Mouse (Mus musculus) WW6 (cell line): ENCODE data around the gene E330021D16Rik.
"Not testable (repeated sequence)": the region's sequence is repeated elsewhere in the genome, so short reads cannot be mapped to it uniquely, and the experiment has no call there.

ENCODE experiments used
- DNase-seq: peaks from one replicate; pipeline ENCODE4 v3.0.0-alpha.2; 2013; ENCODE audit warnings: low read depth, low spot score

The E330021D16Rik gene

GRCm38 (mm10) chr6:136415133-136415775, at the start of gene E330021D16Rik:
Gene E330021D16Rik (minus strand): TSS chr6:136415569.
- DNase-seq = no peak

GRCm38 (mm10) chr6:136465021-136465420, 49.7 kb upstream of the E330021D16Rik start:
- no peak for DNase-seq

- DNase-seq = no peak
Measured at GRCm38 (mm10) chr6:136464121-136464621, 48.8 kb upstream of the E330021D16Rik start.

GRCm38 (mm10) chr6:136463491-136463890, 48.1 kb upstream of the E330021D16Rik start:
- no peak for DNase-seq

- DNase-seq = no peak
Measured at GRCm38 (mm10) chr6:136459156-136459555, 43.8 kb upstream of the E330021D16Rik start.

GRCm38 (mm10) chr6:136456302-136456701, 40.9 kb upstream of the E330021D16Rik start:
- no peak for DNase-seq

- DNase-seq = no peak
Measured at GRCm38 (mm10) chr6:136455696-136456095, 40.3 kb upstream of the E330021D16Rik start.

GRCm38 (mm10) chr6:136452623-136453022, 37.3 kb upstream of the E330021D16Rik start:
- no peak for DNase-seq

GRCm38 (mm10) chr6:136450863-136451262, 35.5 kb upstream of the E330021D16Rik start:
- DNase-seq = no peak

- DNase-seq = no peak
Measured at GRCm38 (mm10) chr6:136449930-136450329, 34.6 kb upstream of the E330021D16Rik start.

- no peak for DNase-seq
Measured at GRCm38 (mm10) chr6:136449270-136449692, 33.9 kb upstream of the E330021D16Rik start.

- not testable (repeated sequence) for DNase-seq
Measured at GRCm38 (mm10) chr6:136439205-136439604, 23.8 kb upstream of the E330021D16Rik start.

GRCm38 (mm10) chr6:136436151-136436550, 20.8 kb upstream of the E330021D16Rik start:
- not testable (repeated sequence) for DNase-seq

- DNase-seq = no peak
Measured at GRCm38 (mm10) chr6:136433573-136433972, 18.2 kb upstream of the E330021D16Rik start.

GRCm38 (mm10) chr6:136431896-136432248, 16.5 kb upstream of the E330021D16Rik start:
- DNase-seq = no peak

GRCm38 (mm10) chr6:136431169-136431895, 16.0 kb upstream of the E330021D16Rik start:
- no peak for DNase-seq

- DNase-seq = no peak
Measured at GRCm38 (mm10) chr6:136429441-136429840, 14.1 kb upstream of the E330021D16Rik start.

- DNase-seq = no peak
Measured at GRCm38 (mm10) chr6:136428412-136428811, 13.0 kb upstream of the E330021D16Rik start.

GRCm38 (mm10) chr6:136427240-136427639, 11.9 kb upstream of the E330021D16Rik start:
- no peak for DNase-seq

GRCm38 (mm10) chr6:136425956-136426355, 10.6 kb upstream of the E330021D16Rik start:
- DNase-seq = no peak

GRCm38 (mm10) chr6:136424166-136424565, 8.8 kb upstream of the E330021D16Rik start:
- no peak for DNase-seq

- DNase-seq = no peak
Measured at GRCm38 (mm10) chr6:136423201-136423600, 7.8 kb upstream of the E330021D16Rik start.
